Mouse (Mus musculus): ENCODE data around the gene Hist1h2ak.

Hist1h2ak gene

GRCm38 (mm10) chr13:21755707-21756106 lies 2.1 kb upstream of the Hist1h2ak start:
- no peak for DNase-seq

- DNase-seq: peak in 1 of 2 experiments; percentile 42
Observed at GRCm38 (mm10) chr13:21754294-21755001, 821 bp upstream of the Hist1h2ak start.

GRCm38 (mm10) chr13:21753051-21753523 lies 540 bp downstream of the Hist1h2ak start:
- no peak for DNase-seq

GRCm38 (mm10) chr13:21752356-21752755 lies 1.3 kb downstream of the Hist1h2ak start:
- no peak for DNase-seq

GRCm38 (mm10) chr13:21751827-21752226 lies 1.8 kb downstream of the Hist1h2ak start:
- DNase-seq: no peak

- no peak for DNase-seq
Observed at GRCm38 (mm10) chr13:21751417-21751816, 2.2 kb downstream of the Hist1h2ak start.

- peak; percentile 95 for DNase-seq
Observed at GRCm38 (mm10) chr13:21750159-21751017, 3.2 kb downstream of the Hist1h2ak start, which contains the start of gene Hist1h4k. TSS of gene Hist1h4k (minus strand) at chr13:21750505.

- DNase-seq: no peak
Observed at GRCm38 (mm10) chr13:21749387-21750158, 4.1 kb downstream of the Hist1h2ak start.

- DNase-seq: no peak
Observed at GRCm38 (mm10) chr13:21745006-21745405, 8.6 kb downstream of the Hist1h2ak start.

GRCm38 (mm10) chr13:21734906-21735767 lies 18.5 kb downstream of the Hist1h2ak start, which contains the start of gene Hist1h4j:
TSS of gene Hist1h4j (plus strand) at chr13:21735064.
- peak; percentile 80 to 84 for DNase-seq

GRCm38 (mm10) chr13:21734010-21734905 lies 19.4 kb downstream of the Hist1h2ak start:
- peak; percentile 70 to 80 for DNase-seq

- DNase-seq: no peak
Observed at GRCm38 (mm10) chr13:21733466-21733865, 20.2 kb downstream of the Hist1h2ak start.

GRCm38 (mm10) chr13:21729544-21729943 lies 24.1 kb downstream of the Hist1h2ak start:
- DNase-seq: no peak

- no peak for DNase-seq
Observed at GRCm38 (mm10) chr13:21727948-21728572, 25.6 kb downstream of the Hist1h2ak start.

GRCm38 (mm10) chr13:21722993-21723836 lies 30.4 kb downstream of the Hist1h2ak start:
- DNase-seq: no peak

GRCm38 (mm10) chr13:21722373-21722925 lies 31.2 kb downstream of the Hist1h2ak start:
- no peak for DNase-seq

- DNase-seq: peak; percentile 66 to 68
Observed at GRCm38 (mm10) chr13:21721757-21722372, 31.8 kb downstream of the Hist1h2ak start, which contains the start of gene Hist1h2bm. TSS of gene Hist1h2bm (plus strand) at chr13:21722044.

GRCm38 (mm10) chr13:21721107-21721756 lies 32.4 kb downstream of the Hist1h2ak start:
- peak in 1 of 2 experiments; percentile 59 for DNase-seq

All from cerebellum, postnatal 25 days (tissue).